Mouse (Mus musculus): Measurements from ENCODE around the gene Slc25a25. TPM values are rescaled to one million over a fixed set of nuclear protein-coding genes. Genes with fewer than 3 reads are reported as not detected.

Slc25a25 gene
- polyA plus RNA-seq, 1 experiment from 2014 or later: 11.9 TPM

- H3K4me2 ChIP-seq: no peak overlapping the region
- no peak overlapping the region for H3K4me3 ChIP-seq
- no peak for ATAC-seq
- H3K4me1 ChIP-seq: peaks cover 38% of the 10 kb centered on the region
- no peak overlapping the region for H3K27ac ChIP-seq
- H3K27me3 ChIP-seq (replicated peaks): no peaks in the 10 kb centered on the region
- H3K9ac ChIP-seq: no peak overlapping the region
- peaks cover 18% of the 10 kb centered on the region for H3K36me3 ChIP-seq
- 82% methylated on average over 10 of the region's 10 CpGs for WGBS (ENCODE audit: insufficient replicate concordance)
- no peaks in the 10 kb centered on the region for H3K9me3 ChIP-seq (replicated peaks)
These were observed 3.4 kb upstream of the Slc25a25 start for GRCm38 (mm10) chr2:32454633-32455032.

GRCm38 (mm10) chr2:32453641-32454303 is 2.5 kb upstream of the Slc25a25 start:
- Histone ChIP-seq H3K9me3 (replicated peaks) (no peaks in the 10 kb centered on the region), H3K4me3 (no peak overlapping the region), H3K27ac (no peak overlapping the region), H3K4me2 (peak overlapping the region; percentile 96; the same call in 1 of the 2 replicates), H3K27me3 (replicated peaks) (no peaks in the 10 kb centered on the region), H3K4me1 (peaks cover 46% of the 10 kb centered on the region), H3K36me3 (peaks cover 18% of the 10 kb centered on the region), H3K9ac (no peak overlapping the region)
- no peak for ATAC-seq
- WGBS (ENCODE audit: insufficient replicate concordance): 69% methylated on average over 5 of the region's 5 CpGs

GRCm38 (mm10) chr2:32452441-32452971 is 1.3 kb upstream of the Slc25a25 start:
- H3K4me2 ChIP-seq: peak overlapping the region; percentile 96
- 85% methylated on average over 16 of the region's 16 CpGs for WGBS (ENCODE audit: insufficient replicate concordance)
- no peaks in the 10 kb centered on the region for H3K27me3 ChIP-seq (replicated peaks)
- peak overlapping the region; percentile 55 for H3K4me3 ChIP-seq
- no peak for ATAC-seq
- no peaks in the 10 kb centered on the region for H3K9me3 ChIP-seq (replicated peaks)
- H3K9ac ChIP-seq: peak overlapping the region; percentile 64
- peak overlapping the region; percentile 74 for H3K27ac ChIP-seq
- peaks cover 18% of the 10 kb centered on the region for H3K36me3 ChIP-seq
- H3K4me1 ChIP-seq: peaks cover 56% of the 10 kb centered on the region

- Histone ChIP-seq H3K4me3 (peak overlapping the region; percentile 90), H3K36me3 (peaks cover 18% of the 10 kb centered on the region), H3K4me2 (peak overlapping the region; percentile 96), H3K27me3 (replicated peaks) (no peaks in the 10 kb centered on the region), H3K9me3 (replicated peaks) (no peaks in the 10 kb centered on the region), H3K4me1 (peaks cover 62% of the 10 kb centered on the region), H3K27ac (peak overlapping the region; percentile 94), H3K9ac (peak overlapping the region; percentile 66)
- 0% methylated on average over 25 of the region's 25 CpGs for WGBS (ENCODE audit: insufficient replicate concordance)
- ATAC-seq: peak; percentile 94
These were observed 676 bp upstream of the Slc25a25 start for GRCm38 (mm10) chr2:32451870-32452372.

GRCm38 (mm10) chr2:32449761-32450754 is 1.2 kb downstream of the Slc25a25 start, which contains the start of gene Naif1:
Gene Naif1 (plus strand): TSS chr2:32450457.
- Histone ChIP-seq H3K36me3 (peaks cover 15% of the 10 kb centered on the region), H3K27ac (peak within 1 kb of the TSS; percentile 94), H3K27me3 (replicated peaks) (no peaks in the 10 kb centered on the region), H3K9ac (peak within 1 kb of the TSS; percentile 94), H3K4me1 (peaks cover 71% of the 10 kb centered on the region), H3K9me3 (replicated peaks) (no peaks in the 10 kb centered on the region), H3K4me2 (peak within 1 kb of the TSS; percentile 96), H3K4me3 (peak within 1 kb of the TSS; percentile 90)
- ATAC-seq: no peak
- 58% methylated on average over 15 of the region's 15 CpGs for WGBS (ENCODE audit: insufficient replicate concordance)

- H3K9ac ChIP-seq: no peak overlapping the region
- peaks cover 67% of the 10 kb centered on the region for H3K4me1 ChIP-seq
- no peaks in the 10 kb centered on the region for H3K9me3 ChIP-seq (replicated peaks)
- H3K27me3 ChIP-seq (replicated peaks): no peaks in the 10 kb centered on the region
- no peak overlapping the region for H3K4me3 ChIP-seq
- no peak overlapping the region for H3K27ac ChIP-seq
- H3K4me2 ChIP-seq: no peak overlapping the region
- 79% methylated on average over 1 of the region's 1 CpGs for WGBS (ENCODE audit: insufficient replicate concordance)
- H3K36me3 ChIP-seq: peaks cover 15% of the 10 kb centered on the region; the same call in 1 of the 2 replicates
- ATAC-seq: no peak
These were observed 2.8 kb downstream of the Slc25a25 start for GRCm38 (mm10) chr2:32448480-32448879.

- Histone ChIP-seq H3K4me1 (peaks cover 66% of the 10 kb centered on the region), H3K36me3 (peaks cover 15% of the 10 kb centered on the region; the same call in 1 of the 2 replicates), H3K27me3 (replicated peaks) (no peaks in the 10 kb centered on the region), H3K9ac (0 out of 2 replicates have a peak overlapping the region, but pooled peaks have one; percentile 8), H3K27ac (peak overlapping the region; percentile 62; the same call in 1 of the 2 replicates), H3K4me3 (no peak overlapping the region), H3K9me3 (replicated peaks) (no peaks in the 10 kb centered on the region), H3K4me2 (peak overlapping the region; percentile 6; the same call in 1 of the 2 replicates)
- 50% methylated on average over 9 of the region's 9 CpGs for WGBS (ENCODE audit: insufficient replicate concordance)
- ATAC-seq: no peak
These were observed 3.8 kb downstream of the Slc25a25 start for GRCm38 (mm10) chr2:32447264-32447936.

- no peaks in the 10 kb centered on the region for H3K27me3 ChIP-seq (replicated peaks)
- 88% methylated on average over 1 of the region's 1 CpGs for WGBS (ENCODE audit: insufficient replicate concordance)
- H3K9ac ChIP-seq: no peak overlapping the region
- peaks cover 77% of the 10 kb centered on the region for H3K4me1 ChIP-seq
- H3K4me3 ChIP-seq: no peak overlapping the region
- no peak overlapping the region for H3K4me2 ChIP-seq
- peaks cover 15% of the 10 kb centered on the region; the same call in 1 of the 2 replicates for H3K36me3 ChIP-seq
- ATAC-seq: no peak
- H3K27ac ChIP-seq: no peak overlapping the region
- no peaks in the 10 kb centered on the region for H3K9me3 ChIP-seq (replicated peaks)
These were observed 5.7 kb downstream of the Slc25a25 start for GRCm38 (mm10) chr2:32445535-32445934.

- Histone ChIP-seq H3K9ac (no peak overlapping the region), H3K27me3 (replicated peaks) (no peaks in the 10 kb centered on the region), H3K9me3 (replicated peaks) (no peaks in the 10 kb centered on the region), H3K36me3 (peaks cover 15% of the 10 kb centered on the region; the same call in 1 of the 2 replicates), H3K4me3 (no peak overlapping the region), H3K27ac (no peak overlapping the region), H3K4me1 (peaks cover 54% of the 10 kb centered on the region), H3K4me2 (no peak overlapping the region)
- 79% methylated on average over 2 of the region's 2 CpGs for WGBS (ENCODE audit: insufficient replicate concordance)
- no peak for ATAC-seq
These were observed 9.7 kb downstream of the Slc25a25 start for GRCm38 (mm10) chr2:32441550-32441949.

- no peak for ATAC-seq
- H3K4me2 ChIP-seq: no peak overlapping the region
- H3K4me1 ChIP-seq: peaks cover 48% of the 10 kb centered on the region
- H3K9ac ChIP-seq: no peak overlapping the region
- H3K4me3 ChIP-seq: no peak overlapping the region
- WGBS (ENCODE audit: insufficient replicate concordance): 86% methylated on average over 1 of the region's 1 CpGs
- no peak overlapping the region for H3K27ac ChIP-seq
- no peaks in the 10 kb centered on the region for H3K9me3 ChIP-seq (replicated peaks)
- H3K27me3 ChIP-seq (replicated peaks): no peaks in the 10 kb centered on the region
- peaks cover 11% of the 10 kb centered on the region; the same call in 1 of the 2 replicates for H3K36me3 ChIP-seq
These were observed 10.6 kb downstream of the Slc25a25 start for GRCm38 (mm10) chr2:32440632-32441031.

GRCm38 (mm10) chr2:32440164-32440563 is 11.1 kb downstream of the Slc25a25 start:
- H3K27ac ChIP-seq: no peak overlapping the region
- no peak overlapping the region for H3K4me3 ChIP-seq
- H3K9ac ChIP-seq: no peak overlapping the region
- peaks cover 8% of the 10 kb centered on the region; the same call in 1 of the 2 replicates for H3K36me3 ChIP-seq
- ATAC-seq: no peak
- H3K4me2 ChIP-seq: no peak overlapping the region
- H3K4me1 ChIP-seq: peaks cover 48% of the 10 kb centered on the region
- no peaks in the 10 kb centered on the region for H3K9me3 ChIP-seq (replicated peaks)
- 63% methylated on average over 2 of the region's 2 CpGs for WGBS (ENCODE audit: insufficient replicate concordance)
- no peaks in the 10 kb centered on the region for H3K27me3 ChIP-seq (replicated peaks)

Measured in liver, embryonic 12.5 days (tissue).